Mouse (Mus musculus): ENCODE data around the gene Hyal2. TPM values are rescaled to one million over a fixed set of nuclear protein-coding genes. Genes with fewer than 3 reads are reported as not detected.

Hyal2 gene
- polyA plus RNA-seq, 1 experiment from 2014 or later = 138 TPM

- under 1% methylated on average over 40 of the region's 40 CpGs for WGBS
- peaks cover 9% of the 10 kb centered on the region for H3K4me1 ChIP-seq (ENCODE audit: control insufficient read depth, insufficient read depth, low read length)
- ATAC-seq (replicated peaks; ENCODE audit: insufficient number of reproducible peaks, low FRiP score, low TSS enrichment, low read depth) (peak; percentile 2; the same call in 1 of the 2 replicates), DNase-seq (ENCODE audit: low spot score) (no peak)
- H3K36me3 ChIP-seq (replicated peaks; ENCODE audit: control insufficient read depth, insufficient read depth, low read depth, low read length) = no peaks in the 10 kb centered on the region; the same call in 1 of the 2 replicates
- H3K9me3 ChIP-seq (replicated peaks; ENCODE audit: control insufficient read depth, low read length) = no peaks in the 10 kb centered on the region
- no peaks in the 10 kb centered on the region for H3K27me3 ChIP-seq (ENCODE audit: control insufficient read depth, insufficient read depth, low read length)
- peak overlapping the region; percentile 76 for H3K9ac ChIP-seq (replicated peaks; ENCODE audit: low read length)
- peak overlapping the region; percentile 88 for H3K4me3 ChIP-seq (ENCODE audit: low read depth, low read length)
- peak overlapping the region; percentile 95 for H3K4me2 ChIP-seq (ENCODE audit: low read depth, low read length)
- 0 out of 2 replicates have a peak overlapping the region, but pooled peaks have one; percentile 16 for H3K27ac ChIP-seq (replicated peaks; ENCODE audit: low read depth, low read length)
Observed at GRCm38 (mm10) chr9:107534408-107535202, 33.1 kb upstream of the Hyal2 start.

- no peaks in the 10 kb centered on the region for H3K27me3 ChIP-seq (ENCODE audit: control insufficient read depth, insufficient read depth, low read length)
- 94% methylated on average over 7 of the region's 7 CpGs for WGBS
Observed at GRCm38 (mm10) chr9:107538231-107538630, 29.5 kb upstream of the Hyal2 start.

GRCm38 (mm10) chr9:107538711-107539110 lies 29.0 kb upstream of the Hyal2 start:
- no peaks in the 10 kb centered on the region for H3K9me3 ChIP-seq (replicated peaks; ENCODE audit: control insufficient read depth, low read length)
- no peak overlapping the region for H3K4me2 ChIP-seq (ENCODE audit: low read depth, low read length)
- no peaks in the 10 kb centered on the region; the same call in 1 of the 2 replicates for H3K36me3 ChIP-seq (replicated peaks; ENCODE audit: control insufficient read depth, insufficient read depth, low read depth, low read length)
- DNase-seq (ENCODE audit: low spot score) (no peak), ATAC-seq (replicated peaks; ENCODE audit: insufficient number of reproducible peaks, low FRiP score, low TSS enrichment, low read depth) (no peak)
- 95% methylated on average over 3 of the region's 3 CpGs for WGBS
- peaks cover 9% of the 10 kb centered on the region for H3K4me1 ChIP-seq (ENCODE audit: control insufficient read depth, insufficient read depth, low read length)
- H3K27ac ChIP-seq (replicated peaks; ENCODE audit: low read depth, low read length) = no peak overlapping the region
- no peaks in the 10 kb centered on the region for H3K27me3 ChIP-seq (ENCODE audit: control insufficient read depth, insufficient read depth, low read length)
- H3K9ac ChIP-seq (replicated peaks; ENCODE audit: low read length) = no peak overlapping the region
- no peak overlapping the region for H3K4me3 ChIP-seq (ENCODE audit: low read depth, low read length)

More at GRCm38 (mm10) chr9:107538231-107538630, 29.5 kb upstream of the Hyal2 start:
- peaks cover 9% of the 10 kb centered on the region for H3K4me1 ChIP-seq (ENCODE audit: control insufficient read depth, insufficient read depth, low read length)
- no peak for ATAC-seq (replicated peaks; ENCODE audit: insufficient number of reproducible peaks, low FRiP score, low TSS enrichment, low read depth)
- no peak overlapping the region for H3K4me3 ChIP-seq (ENCODE audit: low read depth, low read length)
- H3K9me3 ChIP-seq (replicated peaks; ENCODE audit: control insufficient read depth, low read length) = no peaks in the 10 kb centered on the region
- H3K36me3 ChIP-seq (replicated peaks; ENCODE audit: control insufficient read depth, insufficient read depth, low read depth, low read length) = no peaks in the 10 kb centered on the region; the same call in 1 of the 2 replicates
- no peak overlapping the region for H3K4me2 ChIP-seq (ENCODE audit: low read depth, low read length)
- H3K27ac ChIP-seq (replicated peaks; ENCODE audit: low read depth, low read length) = no peak overlapping the region
- no peak for DNase-seq (ENCODE audit: low spot score)
- no peak overlapping the region for H3K9ac ChIP-seq (replicated peaks; ENCODE audit: low read length)

- Histone ChIP-seq H3K27me3 (ENCODE audit: control insufficient read depth, insufficient read depth, low read length) (no peaks in the 10 kb centered on the region), H3K9ac (replicated peaks; ENCODE audit: low read length) (no peak overlapping the region), H3K4me1 (ENCODE audit: control insufficient read depth, insufficient read depth, low read length) (peaks cover 9% of the 10 kb centered on the region), H3K36me3 (replicated peaks; ENCODE audit: control insufficient read depth, insufficient read depth, low read depth, low read length) (no peaks in the 10 kb centered on the region; the same call in none of the 2 replicates), H3K4me3 (ENCODE audit: low read depth, low read length) (no peak overlapping the region), H3K27ac (replicated peaks; ENCODE audit: low read depth, low read length) (no peak overlapping the region), H3K4me2 (ENCODE audit: low read depth, low read length) (no peak overlapping the region), H3K9me3 (replicated peaks; ENCODE audit: control insufficient read depth, low read length) (no peaks in the 10 kb centered on the region)
- DNase-seq (ENCODE audit: low spot score) (no peak), ATAC-seq (replicated peaks; ENCODE audit: insufficient number of reproducible peaks, low FRiP score, low TSS enrichment, low read depth) (no peak)
- WGBS = 94% methylated on average over 8 of the region's 8 CpGs
Observed at GRCm38 (mm10) chr9:107539940-107540339, 27.8 kb upstream of the Hyal2 start.

- Histone ChIP-seq H3K4me2 (ENCODE audit: low read depth, low read length) (no peak overlapping the region), H3K4me3 (ENCODE audit: low read depth, low read length) (no peak overlapping the region)
- 77% methylated on average over 4 of the region's 4 CpGs for WGBS
Observed at GRCm38 (mm10) chr9:107540420-107540819, 27.3 kb upstream of the Hyal2 start.

GRCm38 (mm10) chr9:107541005-107541404 lies 26.7 kb upstream of the Hyal2 start:
- peak overlapping the region; percentile 80 for H3K4me2 ChIP-seq (ENCODE audit: low read depth, low read length)
- no peak overlapping the region for H3K27ac ChIP-seq (replicated peaks; ENCODE audit: low read depth, low read length)
- peaks cover 6% of the 10 kb centered on the region for H3K4me1 ChIP-seq (ENCODE audit: control insufficient read depth, insufficient read depth, low read length)
- no peaks in the 10 kb centered on the region; the same call in none of the 2 replicates for H3K36me3 ChIP-seq (replicated peaks; ENCODE audit: control insufficient read depth, insufficient read depth, low read depth, low read length)
- WGBS = 37% methylated on average over 10 of the region's 10 CpGs
- DNase-seq (ENCODE audit: low spot score) = no peak
- ATAC-seq (replicated peaks; ENCODE audit: insufficient number of reproducible peaks, low FRiP score, low TSS enrichment, low read depth) = no peak
- no peaks in the 10 kb centered on the region for H3K9me3 ChIP-seq (replicated peaks; ENCODE audit: control insufficient read depth, low read length)
- H3K27me3 ChIP-seq (ENCODE audit: control insufficient read depth, insufficient read depth, low read length) = no peaks in the 10 kb centered on the region
- no peak overlapping the region; the same call in 1 of the 2 replicates for H3K9ac ChIP-seq (replicated peaks; ENCODE audit: low read length)
- H3K4me3 ChIP-seq (ENCODE audit: low read depth, low read length) = peak overlapping the region; percentile 65

More at GRCm38 (mm10) chr9:107540420-107540819, 27.3 kb upstream of the Hyal2 start:
- no peaks in the 10 kb centered on the region; the same call in none of the 2 replicates for H3K36me3 ChIP-seq (replicated peaks; ENCODE audit: control insufficient read depth, insufficient read depth, low read depth, low read length)
- no peak overlapping the region for H3K27ac ChIP-seq (replicated peaks; ENCODE audit: low read depth, low read length)
- DNase-seq (ENCODE audit: low spot score) (no peak), ATAC-seq (replicated peaks; ENCODE audit: insufficient number of reproducible peaks, low FRiP score, low TSS enrichment, low read depth) (no peak)
- H3K4me1 ChIP-seq (ENCODE audit: control insufficient read depth, insufficient read depth, low read length) = peaks cover 9% of the 10 kb centered on the region
- H3K27me3 ChIP-seq (ENCODE audit: control insufficient read depth, insufficient read depth, low read length) = no peaks in the 10 kb centered on the region
- no peaks in the 10 kb centered on the region for H3K9me3 ChIP-seq (replicated peaks; ENCODE audit: control insufficient read depth, low read length)
- no peak overlapping the region for H3K9ac ChIP-seq (replicated peaks; ENCODE audit: low read length)

GRCm38 (mm10) chr9:107541474-107542351 lies 26.0 kb upstream of the Hyal2 start, which contains the start of the genes Cyb561d2 and Nprl2:
Gene Cyb561d2, minus strand, starts transcription at chr9:107542193.
Gene Nprl2, plus strand, starts transcription at chr9:107542226.
- no peaks in the 10 kb centered on the region; the same call in none of the 2 replicates for H3K36me3 ChIP-seq (replicated peaks; ENCODE audit: control insufficient read depth, insufficient read depth, low read depth, low read length)
- WGBS = under 1% methylated on average over 46 of the region's 46 CpGs
- peak within 1 kb of the TSS; percentile 80 for H3K4me2 ChIP-seq (ENCODE audit: low read depth, low read length)
- ATAC-seq (replicated peaks; ENCODE audit: insufficient number of reproducible peaks, low FRiP score, low TSS enrichment, low read depth) (peak; percentile 54), DNase-seq (ENCODE audit: low spot score) (peak; percentile 96)
- H3K9me3 ChIP-seq (replicated peaks; ENCODE audit: control insufficient read depth, low read length) = no peaks in the 10 kb centered on the region
- no peak within 1 kb of the TSS for H3K27ac ChIP-seq (replicated peaks; ENCODE audit: low read depth, low read length)
- H3K4me1 ChIP-seq (ENCODE audit: control insufficient read depth, insufficient read depth, low read length) = peaks cover under 1% of the 10 kb centered on the region
- peak within 1 kb of the TSS; percentile 65 for H3K4me3 ChIP-seq (ENCODE audit: low read depth, low read length)
- H3K9ac ChIP-seq (replicated peaks; ENCODE audit: low read length) = peak within 1 kb of the TSS; percentile 67
- H3K27me3 ChIP-seq (ENCODE audit: control insufficient read depth, insufficient read depth, low read length) = no peaks in the 10 kb centered on the region
